Mouse (Mus musculus): Measurements from ENCODE around the gene Slc35b4. TPM values are rescaled to one million over a fixed set of nuclear protein-coding genes. Genes with fewer than 3 reads are reported as not detected.

Gene Slc35b4
- polyA plus RNA-seq, 2 experiments from 2014 or later = 29.9 to 45.3 TPM

DNA sequence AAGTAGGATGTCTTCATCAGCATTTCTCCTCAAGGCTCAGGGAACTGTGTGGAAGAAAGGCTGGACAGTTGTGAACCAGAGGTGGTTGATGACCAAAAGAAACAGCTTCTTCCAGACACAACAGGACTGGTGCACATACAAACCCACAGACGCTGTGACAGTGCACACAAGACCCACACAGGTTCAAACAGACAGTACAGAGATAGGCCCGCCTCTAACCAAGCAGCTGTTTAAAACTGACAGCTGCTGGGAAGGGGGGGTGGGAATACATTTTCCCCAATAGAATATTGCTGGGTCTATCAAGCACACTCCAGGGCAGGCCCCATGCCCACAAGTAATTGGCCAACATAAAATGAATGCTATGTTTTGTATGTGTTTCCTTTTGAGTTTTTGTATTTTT lies 52.5 kb downstream of the Slc35b4 start:
- ATAC-seq = no peak

GRCm38 (mm10) chr6:34116838-34117478 lies 60.0 kb downstream of the Slc35b4 start:
- no peak for ATAC-seq

DNA sequence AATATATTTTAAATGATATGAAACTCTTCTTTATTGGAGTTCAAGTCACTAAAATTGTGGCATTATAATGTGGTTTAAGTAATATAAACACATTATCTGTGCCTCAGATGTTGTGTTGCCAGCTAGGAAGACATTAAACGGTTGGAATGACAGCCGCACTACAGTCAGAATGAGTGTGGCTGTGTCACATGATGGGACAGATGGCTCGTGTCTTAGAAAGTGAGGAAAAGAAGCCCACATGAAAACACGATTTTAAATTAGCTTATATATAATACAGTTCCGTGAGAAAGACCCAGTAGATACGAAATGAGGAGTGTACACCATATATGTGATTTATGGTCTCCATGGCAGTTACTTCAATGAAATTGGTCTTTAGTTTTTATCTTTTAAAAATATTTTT lies 65.5 kb downstream of the Slc35b4 start:
- no peak for ATAC-seq

DNA sequence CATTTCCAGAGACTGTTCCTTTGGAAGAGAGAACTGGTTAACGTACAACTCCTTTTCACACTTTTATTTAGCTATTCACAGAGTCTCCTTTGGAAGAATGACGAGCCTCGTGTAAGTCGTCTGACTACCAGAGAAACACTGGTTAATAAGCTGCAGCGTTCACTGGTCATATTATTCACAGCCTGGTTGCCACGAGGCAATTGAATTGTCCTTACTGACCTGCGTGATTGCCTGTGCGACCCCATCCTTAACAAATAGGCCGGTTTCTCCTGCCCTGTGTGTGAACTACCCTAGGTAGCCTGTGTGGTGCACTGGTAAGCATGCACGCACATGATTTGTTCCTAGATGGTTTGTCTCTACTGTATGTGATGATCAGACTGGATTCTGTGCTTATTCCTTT lies 66.3 kb downstream of the Slc35b4 start:
- no peak for ATAC-seq

Other genes starting within 250 kb of the Slc35b4 start
- gene Lrguk, start 147.7 kb downstream of the Slc35b4 start, polyA plus RNA-seq (2017; shearing (Covaris generic)) = not detected
- 100 to 1,000 TPM; 382 to 479 TPM for gene Akr1b3, start 140.4 kb upstream of the Slc35b4 start, polyA plus RNA-seq (2017; shearing (Covaris generic))
- not detected for gene Akr1b8, start 177.0 kb upstream of the Slc35b4 start, polyA plus RNA-seq (2017; shearing (Covaris generic))
- 10 to 100 TPM; 56.4 to 60.5 TPM for gene Akr1b10, start 207.1 kb upstream of the Slc35b4 start, polyA plus RNA-seq (2017; shearing (Covaris generic))
- under 1 TPM in 1 of 2 experiments, not detected in 1; 0.49 TPM for gene Akr1b7, start 235.2 kb upstream of the Slc35b4 start, polyA plus RNA-seq (2017; shearing (Covaris generic))